Mouse (Mus musculus) induced T-regulatory cell, adult 2 months (primary cell): ENCODE measurements around the gene Gcgr.
"Not testable (repeated sequence)": the region's sequence is repeated elsewhere in the genome, so short reads cannot be mapped to it uniquely, and the experiment has no call there.

Source experiments
- DNase-seq: peaks from one replicate; pipeline ENCODE4 v3.0.0-alpha.2; 2012; ENCODE audit warnings: low read depth

Gene Gcgr

DNA sequence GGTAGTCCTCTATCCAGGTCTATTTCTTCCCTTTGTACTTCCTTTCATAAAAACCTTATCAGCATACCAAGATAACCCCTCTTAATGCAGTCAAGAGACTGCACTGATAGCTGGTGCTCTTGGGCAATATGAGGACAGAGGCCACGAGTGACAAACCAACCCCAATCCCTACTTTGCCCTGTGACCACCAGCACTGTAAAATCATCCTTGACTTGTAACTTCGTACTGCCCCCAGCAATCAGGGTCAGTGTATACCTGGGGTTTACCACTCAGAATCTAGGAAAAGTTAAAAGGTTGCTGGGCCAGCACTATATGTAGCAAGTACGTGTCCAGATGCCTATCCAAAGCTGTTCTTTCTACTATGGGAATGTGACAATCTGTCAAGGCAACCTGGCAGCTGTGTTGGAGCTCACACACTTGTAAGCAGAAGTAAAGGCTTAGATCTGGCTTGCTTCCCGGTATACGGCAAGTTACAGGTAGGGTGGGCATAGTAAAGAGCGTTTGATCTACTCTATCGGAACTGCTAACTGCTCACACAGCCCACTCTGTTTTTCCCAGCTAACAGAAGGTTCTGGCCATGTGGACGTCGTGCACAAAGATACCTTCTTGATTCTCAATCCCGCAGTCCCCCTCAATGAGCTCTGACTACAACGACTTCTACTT lies 41.4 kb downstream of the Gcgr start:
- no peak for DNase-seq

GRCm38 (mm10) chr11:120572417-120572751 lies 41.9 kb downstream of the Gcgr start:
- DNase-seq, result no peak

DNA sequence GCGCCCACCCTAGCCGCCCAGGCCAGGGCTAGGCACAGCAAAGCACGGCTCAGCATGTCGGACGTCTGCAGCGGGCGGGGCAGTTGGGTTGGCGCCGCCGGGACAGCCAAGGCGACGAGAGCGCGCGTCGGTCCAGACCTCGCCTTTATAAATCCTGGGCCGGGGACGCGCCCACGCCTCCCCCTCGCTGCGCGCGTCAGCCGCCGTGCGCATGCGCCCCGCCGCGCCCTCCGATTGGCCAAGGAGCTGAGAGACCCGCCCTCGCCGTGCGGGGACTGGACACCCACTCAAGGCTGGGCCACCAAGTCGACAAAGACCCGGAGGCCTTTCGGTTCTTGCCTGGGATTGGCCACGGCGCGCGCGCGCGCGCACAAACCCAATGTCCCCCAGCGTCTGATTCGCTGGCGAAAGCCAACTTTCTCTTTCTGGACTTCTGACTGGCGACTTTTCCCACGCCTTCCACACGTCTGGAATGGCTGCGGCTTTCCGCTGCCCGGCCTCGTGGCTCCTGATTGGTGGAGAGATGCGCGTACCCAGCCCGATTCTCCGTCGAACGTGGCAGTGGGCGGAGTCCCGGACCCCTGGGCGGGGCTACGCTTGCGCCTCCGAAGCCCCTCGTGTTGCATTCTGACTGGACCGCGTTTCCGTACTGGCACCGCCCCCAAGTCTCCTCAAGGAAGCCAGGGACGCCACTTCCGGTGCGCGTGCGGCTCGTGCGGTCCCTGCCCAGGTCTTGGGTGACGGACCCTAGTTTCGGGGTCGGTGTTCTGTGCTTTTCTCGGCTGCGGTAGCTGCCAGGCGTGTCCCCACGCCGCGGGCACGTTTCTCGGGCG lies 42.5 kb downstream of the Gcgr start, which contains the start of gene P4hb:
P4hb (minus strand) TSS at position 502 of the 833 bp plus-strand sequence.
- DNase-seq, result peak; percentile 98

GRCm38 (mm10) chr11:120573585-120574277 lies 43.2 kb downstream of the Gcgr start:
- DNase-seq, result peak; percentile 87

DNA sequence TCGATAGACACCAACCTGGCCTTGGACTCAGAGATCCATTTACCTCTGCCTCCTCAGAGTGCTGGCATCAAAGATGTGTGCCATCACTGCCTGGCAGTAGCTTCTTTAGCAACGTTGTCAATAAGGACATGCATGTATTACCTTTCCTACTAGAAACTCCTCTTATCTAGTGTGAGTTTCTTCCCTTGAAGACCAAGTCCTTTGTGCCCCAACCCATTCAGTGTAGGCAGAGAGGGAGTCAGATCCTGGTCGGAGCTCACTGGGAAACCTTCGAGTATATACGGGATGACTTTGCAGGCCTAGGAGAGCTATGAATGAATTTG lies 43.7 kb downstream of the Gcgr start:
- DNase-seq, result peak; percentile 53

GRCm38 (mm10) chr11:120575046-120575445 lies 44.5 kb downstream of the Gcgr start:
- DNase-seq, result no peak

DNA sequence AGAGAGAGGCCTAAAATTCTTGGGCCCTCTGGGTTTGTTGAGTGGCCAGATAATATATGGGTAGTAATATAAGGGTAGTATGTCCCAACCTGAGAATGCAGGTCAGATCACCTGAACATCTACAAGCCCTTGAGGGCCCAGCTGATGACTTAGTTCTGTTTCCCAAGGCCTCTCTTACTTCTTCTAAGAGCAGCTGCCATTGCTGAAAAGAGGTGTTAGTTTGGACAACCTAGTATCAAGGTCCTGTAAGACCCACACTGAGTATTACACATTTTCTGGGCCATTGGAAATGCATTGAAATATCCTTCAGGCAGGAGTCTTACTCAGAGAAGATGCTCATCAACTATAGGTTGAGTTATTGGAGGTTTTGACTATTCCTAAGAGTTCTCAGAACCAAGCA lies 45.4 kb downstream of the Gcgr start:
- DNase-seq, result no peak

- no peak for DNase-seq
These were observed 46.0 kb downstream of the Gcgr start for GRCm38 (mm10) chr11:120576365-120576981.

GRCm38 (mm10) chr11:120577211-120578023 lies 46.9 kb downstream of the Gcgr start:
- DNase-seq, result peak; percentile 70

GRCm38 (mm10) chr11:120578024-120578693 lies 47.7 kb downstream of the Gcgr start:
- DNase-seq, result no peak

DNA sequence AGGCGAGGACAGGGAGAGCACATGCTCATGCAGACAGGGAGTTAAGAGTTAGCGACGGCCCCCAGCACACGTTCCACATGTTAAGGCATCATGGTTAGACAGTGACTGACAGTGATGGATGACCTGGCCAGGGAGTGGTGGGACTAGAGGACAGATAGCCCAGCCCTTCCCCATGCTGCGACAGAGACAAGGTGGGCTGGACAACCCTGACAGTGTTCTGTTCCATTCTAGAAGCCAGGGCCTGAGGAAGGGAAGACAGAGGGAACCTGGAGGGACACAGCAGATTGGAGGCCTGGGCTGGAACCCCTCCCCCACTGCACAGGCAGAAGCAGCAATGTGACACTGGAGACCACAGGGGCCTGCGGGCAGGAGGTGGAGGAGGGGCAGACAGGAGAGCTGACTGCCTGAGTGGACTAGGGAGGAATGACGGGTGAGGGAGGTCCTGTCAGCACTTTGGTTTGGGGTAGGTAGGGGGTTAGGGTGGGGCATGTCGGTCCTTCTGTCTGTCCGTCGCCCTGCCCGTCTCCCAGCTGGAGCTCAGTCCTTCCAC lies 48.3 kb downstream of the Gcgr start:
- DNase-seq, result no peak

- peak; percentile 91 for DNase-seq
These were observed 49.0 kb downstream of the Gcgr start for GRCm38 (mm10) chr11:120579316-120580107.

- peak; percentile 60 for DNase-seq
These were observed 49.7 kb downstream of the Gcgr start for GRCm38 (mm10) chr11:120580190-120580589.

DNA sequence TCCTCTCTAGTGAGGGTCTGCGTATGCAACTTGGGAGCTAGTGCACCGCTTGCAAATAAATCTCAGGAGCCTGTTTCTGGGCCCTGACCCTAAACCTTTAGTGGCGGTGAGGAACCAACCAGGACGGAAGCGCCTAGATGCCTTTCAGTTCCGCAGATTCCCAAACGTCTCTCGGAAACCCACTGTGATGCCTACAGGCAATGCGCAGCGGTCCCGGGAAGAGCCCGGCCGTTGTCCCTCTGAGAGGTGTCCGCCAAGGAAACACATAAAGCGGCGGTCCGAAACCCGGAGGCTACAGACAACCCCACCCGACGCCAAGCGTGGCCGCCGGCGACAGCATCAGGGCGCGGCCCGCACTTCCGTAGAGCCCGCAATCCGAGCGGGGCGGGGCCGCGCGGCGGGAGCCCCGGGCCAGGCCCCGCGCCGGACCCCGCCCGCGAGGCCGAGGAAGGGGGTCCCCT lies 50.4 kb downstream of the Gcgr start:
- peak; percentile 68 for DNase-seq

DNA sequence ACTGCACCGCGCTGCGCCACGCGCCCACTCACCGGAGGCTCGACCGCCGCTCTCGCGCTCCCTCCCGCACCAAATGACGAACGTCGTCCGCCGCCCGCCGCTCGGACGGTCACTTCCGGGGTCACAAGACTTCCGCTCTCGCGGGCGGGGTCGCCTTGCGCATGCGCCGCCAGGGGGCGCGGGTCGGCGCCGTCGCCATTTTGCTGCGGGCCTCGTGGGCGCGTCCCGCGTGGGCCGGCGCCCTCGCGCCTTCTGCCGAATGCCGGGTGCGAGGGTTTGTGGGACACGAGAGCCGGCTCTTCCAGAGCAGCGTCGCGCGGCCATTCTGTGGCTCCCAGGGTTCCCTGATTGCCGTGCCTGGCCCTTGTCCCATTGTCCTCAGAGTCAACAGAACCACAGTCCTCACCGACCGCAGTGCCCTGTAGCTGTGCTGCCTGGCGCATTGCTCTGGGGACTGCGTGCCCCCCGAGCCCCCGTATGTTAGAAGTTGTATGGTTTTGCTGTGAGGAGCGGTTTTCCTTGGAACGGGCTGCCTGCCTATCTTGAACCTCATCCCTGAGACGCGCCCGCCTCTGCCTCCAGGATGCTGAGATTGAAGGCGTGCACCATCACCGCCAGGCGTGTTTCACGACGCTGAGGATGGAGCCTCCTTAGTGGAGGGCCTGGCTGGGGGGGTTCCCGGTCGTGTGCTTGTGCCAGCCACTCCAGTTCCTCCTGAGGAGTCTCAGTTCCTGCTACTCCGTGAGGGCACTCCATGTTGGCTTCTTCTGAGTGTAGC lies 51.2 kb downstream of the Gcgr start, which contains the start of gene Arhgdia:
Arhgdia (minus strand) TSS at position 135 of the 778 bp plus-strand sequence.
- peak; percentile 93 for DNase-seq

DNA sequence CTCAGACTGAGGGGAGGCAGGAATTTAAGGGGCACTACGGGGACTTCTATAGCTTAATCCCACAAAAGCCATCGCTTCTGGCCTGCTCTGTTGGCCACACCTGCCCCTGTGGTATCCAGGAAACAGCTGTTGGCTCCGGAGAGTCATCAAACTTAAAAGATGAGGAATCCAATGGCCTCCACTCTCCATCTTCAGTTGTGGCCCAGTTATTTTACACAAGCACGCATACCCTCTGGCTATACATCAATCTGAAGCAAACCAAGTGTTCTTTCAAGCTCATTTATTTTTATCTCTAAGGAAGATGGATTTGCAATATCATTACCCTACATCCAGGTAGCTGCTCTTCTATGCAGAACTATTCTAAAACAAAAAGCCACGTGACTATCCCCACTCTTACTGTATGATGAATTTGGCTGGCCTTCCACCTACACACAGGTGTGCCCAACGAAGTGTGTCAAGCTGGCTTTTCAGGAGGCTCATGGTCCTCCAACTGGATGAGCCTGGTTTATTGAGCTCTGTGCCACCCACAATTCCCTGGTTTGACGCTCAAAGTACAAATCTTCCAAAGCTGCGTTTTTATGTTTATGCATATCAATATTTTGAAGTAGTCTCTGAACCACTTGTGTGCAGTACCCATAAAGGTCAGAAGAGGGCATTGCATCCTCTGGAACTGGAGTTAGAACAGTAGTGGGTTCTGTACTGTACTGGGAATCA lies 51.9 kb downstream of the Gcgr start:
- DNase-seq, result peak; percentile 85

- not testable (repeated sequence) for DNase-seq
These were observed 52.4 kb downstream of the Gcgr start for GRCm38 (mm10) chr11:120582982-120583293.

- no peak for DNase-seq
These were observed 53.4 kb downstream of the Gcgr start for GRCm38 (mm10) chr11:120583937-120584336.
